Mouse (Mus musculus) thymus, adult 18-20 months (tissue): ENCODE measurements around the gene Zfp747.

Source experiments
- DNase-seq, 2 experiments: peaks; one replicate each; pipeline ENCODE4 v3.0.0; 2022; ENCODE audit warnings: mixed read lengths in 2 of 2

The Zfp747 gene

DNA sequence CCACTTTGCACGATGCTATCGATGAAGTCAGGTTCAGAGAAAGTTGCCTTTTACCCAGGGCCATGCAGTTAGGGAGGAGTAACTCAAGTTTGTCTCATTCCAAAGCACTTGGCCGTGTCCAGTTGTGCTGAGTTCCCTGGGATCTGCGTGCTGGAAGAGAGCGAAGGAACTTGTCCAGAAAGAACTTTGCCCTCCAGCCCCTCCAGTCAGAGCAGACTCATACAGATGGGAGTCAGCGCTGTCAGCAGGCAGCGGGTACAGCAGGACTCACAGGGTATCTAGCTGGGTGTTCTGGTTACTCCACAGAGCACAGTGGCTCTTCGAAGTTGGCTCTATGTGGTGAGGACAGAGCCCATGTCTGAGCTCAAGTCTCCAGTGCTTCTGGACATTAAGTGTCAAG is 50.3 kb downstream of the Zfp747 start:
- no peak for DNase-seq

DNA sequence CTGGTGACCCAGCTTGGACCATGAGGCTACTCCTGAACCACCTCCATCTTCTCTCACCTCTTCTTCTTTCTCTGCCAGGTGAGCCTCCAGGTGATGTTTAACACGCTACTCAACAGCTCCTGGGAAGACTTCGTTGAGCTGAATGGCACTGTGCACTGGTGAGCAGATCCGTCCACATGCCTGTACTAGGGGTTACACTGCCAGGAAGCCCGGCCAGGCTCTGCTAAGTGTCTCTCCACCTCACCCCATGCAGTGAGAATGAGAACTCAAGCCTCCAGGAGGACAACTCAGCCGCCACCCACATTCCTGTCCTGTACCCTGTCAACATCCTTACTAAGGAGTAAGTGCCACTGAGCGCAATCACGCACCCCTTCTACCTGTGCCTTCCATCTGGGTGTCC is 50.9 kb downstream of the Zfp747 start:
- DNase-seq = no peak
